Mouse (Mus musculus): ENCODE data around the gene Ackr3. TPM values are rescaled to one million over a fixed set of nuclear protein-coding genes. Genes with fewer than 3 reads are reported as not detected.

Ackr3 gene
- polyA plus RNA-seq, 1 experiment, result 20.4 TPM

GRCm38 (mm10) chr1:90203341-90203740 lies 439 bp upstream of the Ackr3 start:
- DNase-seq (ENCODE audit: extremely low spot score in 1 of 2, low spot score in 1 of 2), result no peak

- DNase-seq (ENCODE audit: extremely low spot score in 1 of 2, low spot score in 1 of 2), result no peak
Observed at GRCm38 (mm10) chr1:90204821-90205220, 1.0 kb downstream of the Ackr3 start.

GRCm38 (mm10) chr1:90205223-90205622 lies 1.4 kb downstream of the Ackr3 start:
- DNase-seq (ENCODE audit: extremely low spot score in 1 of 2, low spot score in 1 of 2), result peak in 1 of 2 experiments; percentile 70

- DNase-seq (ENCODE audit: extremely low spot score in 1 of 2, low spot score in 1 of 2), result no peak
Observed at GRCm38 (mm10) chr1:90206684-90207083, 2.9 kb downstream of the Ackr3 start.

- DNase-seq (ENCODE audit: extremely low spot score in 1 of 2, low spot score in 1 of 2), result no peak
Observed at GRCm38 (mm10) chr1:90207279-90207678, 3.5 kb downstream of the Ackr3 start.

GRCm38 (mm10) chr1:90207739-90208502 lies 4.1 kb downstream of the Ackr3 start:
- no peak for DNase-seq (ENCODE audit: extremely low spot score in 1 of 2, low spot score in 1 of 2)

- no peak for DNase-seq (ENCODE audit: extremely low spot score in 1 of 2, low spot score in 1 of 2)
Observed at GRCm38 (mm10) chr1:90208503-90208860, 4.7 kb downstream of the Ackr3 start.

- no peak for DNase-seq (ENCODE audit: extremely low spot score in 1 of 2, low spot score in 1 of 2)
Observed at GRCm38 (mm10) chr1:90209069-90209468, 5.3 kb downstream of the Ackr3 start.

GRCm38 (mm10) chr1:90209741-90210140 lies 6.0 kb downstream of the Ackr3 start:
- DNase-seq (ENCODE audit: extremely low spot score in 1 of 2, low spot score in 1 of 2), result no peak

- no peak for DNase-seq (ENCODE audit: extremely low spot score in 1 of 2, low spot score in 1 of 2)
Observed at GRCm38 (mm10) chr1:90210346-90210745, 6.6 kb downstream of the Ackr3 start.

GRCm38 (mm10) chr1:90210761-90211160 lies 7.0 kb downstream of the Ackr3 start:
- no peak for DNase-seq (ENCODE audit: extremely low spot score in 1 of 2, low spot score in 1 of 2)

- no peak for DNase-seq (ENCODE audit: extremely low spot score in 1 of 2, low spot score in 1 of 2)
Observed at GRCm38 (mm10) chr1:90212376-90212775, 8.6 kb downstream of the Ackr3 start.

- DNase-seq (ENCODE audit: extremely low spot score in 1 of 2, low spot score in 1 of 2), result no peak
Observed at GRCm38 (mm10) chr1:90212901-90213300, 9.1 kb downstream of the Ackr3 start.

- DNase-seq (ENCODE audit: extremely low spot score in 1 of 2, low spot score in 1 of 2), result no peak
Observed at GRCm38 (mm10) chr1:90214021-90214420, 10.2 kb downstream of the Ackr3 start.

GRCm38 (mm10) chr1:90214926-90215325 lies 11.1 kb downstream of the Ackr3 start:
- no peak for DNase-seq (ENCODE audit: extremely low spot score in 1 of 2, low spot score in 1 of 2)

- no peak for DNase-seq (ENCODE audit: extremely low spot score in 1 of 2, low spot score in 1 of 2)
Observed at GRCm38 (mm10) chr1:90215881-90216280, 12.1 kb downstream of the Ackr3 start.

GRCm38 (mm10) chr1:90216395-90216794 lies 12.6 kb downstream of the Ackr3 start:
- no peak for DNase-seq (ENCODE audit: extremely low spot score in 1 of 2, low spot score in 1 of 2)

GRCm38 (mm10) chr1:90220280-90220679 lies 16.5 kb downstream of the Ackr3 start:
- DNase-seq (ENCODE audit: extremely low spot score in 1 of 2, low spot score in 1 of 2), result no peak

GRCm38 (mm10) chr1:90220844-90221243 lies 17.1 kb downstream of the Ackr3 start:
- DNase-seq (ENCODE audit: extremely low spot score in 1 of 2, low spot score in 1 of 2), result no peak

- peak; percentile 72 to 87 for DNase-seq (ENCODE audit: extremely low spot score in 1 of 2, low spot score in 1 of 2)
Observed at GRCm38 (mm10) chr1:90221811-90222361, 18.1 kb downstream of the Ackr3 start.

- no peak for DNase-seq (ENCODE audit: extremely low spot score in 1 of 2, low spot score in 1 of 2)
Observed at GRCm38 (mm10) chr1:90222427-90222901, 18.7 kb downstream of the Ackr3 start.

GRCm38 (mm10) chr1:90223006-90223405 lies 19.2 kb downstream of the Ackr3 start:
- DNase-seq (ENCODE audit: extremely low spot score in 1 of 2, low spot score in 1 of 2), result no peak
